Mouse (Mus musculus) kidney, adult 2 months (tissue): ENCODE measurements at regions not wholly inside any gene's neighbourhood (a gene's known extent, or its start where the extent isn't known, plus 50 kb on each side); places are given as distances from the start of the nearest gene placed in this dataset.

Source experiments
- CTCF ChIP-seq: fragments of 200-500 bp; conservative IDR thresholded peaks from 2 replicates; pipeline ENCODE4 v1.5.1; 2011; ENCODE audit warnings: low read depth, mild to moderate bottlenecking, control low read depth, low read length, moderate library complexity, mixed read lengths; ENCODE audit not compliant: insufficient read depth, insufficient read length
- POLR2A ChIP-seq: fragments of 200-500 bp; IDR thresholded peaks from one replicate; pipeline ENCODE4 v1.6.1; 2011; ENCODE audit warnings: low read depth, low read length, control low read depth

DNA sequence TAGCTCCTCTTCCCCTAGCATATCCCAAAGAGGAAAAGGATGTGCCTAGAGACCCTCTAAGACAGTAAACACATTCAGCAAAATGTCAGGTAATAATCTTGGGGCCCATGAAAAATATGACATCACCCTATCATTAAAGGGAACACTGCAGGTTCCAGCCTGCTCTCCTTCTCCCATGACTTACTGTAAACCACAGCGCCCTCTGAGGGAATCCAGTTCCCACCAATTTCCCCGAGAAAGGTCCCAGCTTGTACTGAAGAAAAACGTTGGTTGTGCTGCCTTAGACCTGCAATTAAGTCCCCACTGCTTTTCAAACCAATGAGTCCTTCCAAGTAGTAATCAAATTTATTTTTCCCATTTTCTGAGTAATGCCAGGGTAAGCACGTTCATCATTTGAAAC is 251.0 kb upstream of the Pard3b start:
- TF ChIP-seq POLR2A (no peak), CTCF (no peak)
